In genomic region chr7:133790171-133790570, GRCm38 (mm10) we compare ENCODE assay signal across 31 mouse cellular contexts. TPM values are rescaled to one million over a fixed set of nuclear protein-coding genes. Genes with fewer than 3 reads are reported as not detected.
"Had no signal": no experiment of that assay in that cellular context is flagged by ENCODE, and none has a peak within 500 bp of the region (broad histone marks: within the 10 kb centered on the region; RNA-seq: fewer than 3 reads in every experiment).

No protein-coding gene starts in this region.

- H3K27ac ChIP-seq: heart, embryonic 10.5 days; hindbrain, embryonic 13.5 days; hindbrain, embryonic 15.5 days; hindbrain, postnatal 0 days; kidney, embryonic 15.5 days; kidney, postnatal 0 days; limb, embryonic 13.5 days; limb, embryonic 15.5 days; liver, embryonic 12.5 days; liver, embryonic 14.5 days had no signal

- H3K36me3 ChIP-seq: heart, embryonic 10.5 days; heart, embryonic 12.5 days; hindbrain, embryonic 13.5 days; hindbrain, embryonic 15.5 days; kidney, embryonic 15.5 days; limb, embryonic 13.5 days; limb, embryonic 15.5 days; liver, embryonic 12.5 days had no signal

- H3K4me2 ChIP-seq: heart, embryonic 12.5 days; hindbrain, embryonic 13.5 days; hindbrain, embryonic 15.5 days; kidney, embryonic 15.5 days; limb, embryonic 13.5 days; limb, embryonic 15.5 days; liver, embryonic 12.5 days had no signal

- H3K27me3 ChIP-seq: heart, embryonic 12.5 days; hindbrain, embryonic 13.5 days; hindbrain, embryonic 15.5 days; kidney, embryonic 15.5 days; limb, embryonic 15.5 days; liver, embryonic 12.5 days had no signal

- H3K4me1 ChIP-seq: limb, embryonic 13.5 days; liver, embryonic 12.5 days had no signal

- H3K9me3 ChIP-seq: heart, embryonic 10.5 days; hindbrain, embryonic 13.5 days; hindbrain, embryonic 15.5 days; kidney, embryonic 15.5 days; limb, embryonic 13.5 days; limb, embryonic 15.5 days; liver, embryonic 12.5 days had no signal

- H3K4me3 ChIP-seq: heart, embryonic 10.5 days; heart, embryonic 12.5 days; hindbrain, embryonic 13.5 days; hindbrain, embryonic 15.5 days; kidney, embryonic 15.5 days; limb, embryonic 13.5 days; limb, embryonic 15.5 days; liver, embryonic 12.5 days had no signal

- DNase-seq: gastrocnemius, postnatal 14 days; gastrocnemius, postnatal 36 days; heart, adult 18-20 months; heart, postnatal 10 days; kidney, adult 11 months; kidney, adult 2 months; kidney, adult 9 months; kidney, postnatal 14 days; kidney, postnatal 36 days; layer of hippocampus, adult 9-11 months; layer of hippocampus, postnatal 36 days had no signal

- ATAC-seq: hindbrain, postnatal 0 days; intestine, embryonic 16.5 days; liver, embryonic 12.5 days had no signal

- H3K9ac ChIP-seq: heart, embryonic 12.5 days; hindbrain, embryonic 13.5 days; hindbrain, embryonic 15.5 days; kidney, embryonic 15.5 days; limb, embryonic 13.5 days; limb, embryonic 15.5 days; liver, embryonic 12.5 days; liver, embryonic 14.5 days had no signal

RNA-seq across cellular contexts. Expression of gene Fank1, which starts 13.5 kb away (rescaled TPM):
- total RNA-seq: gastrocnemius, adult 18-20 months; gastrocnemius, adult 8-10 months; gastrocnemius, postnatal 36 days; heart, adult 18-20 months; heart, adult 8-10 months; heart, postnatal 10 days; heart, postnatal 25 days; hematopoietic stem cell, adult 5-6 weeks; liver, adult 2 months had no signal
- polyA plus RNA-seq: heart, embryonic 12.5 days; heart, embryonic 14.5 days; limb, embryonic 15.5 days; liver, adult 2 months; liver, embryonic 16.5 days had no signal
